Mouse (Mus musculus): ENCODE measurements around the gene Ets2. TPM values are rescaled to one million over a fixed set of nuclear protein-coding genes. Genes with fewer than 3 reads are reported as not detected.
"Not testable (repeated sequence)": the region's sequence is repeated elsewhere in the genome, so short reads cannot be mapped to it uniquely, and the experiment has no call there.

Gene Ets2
- polyA plus RNA-seq, 1 experiment from 2014 or later = 35.1 TPM

DNA sequence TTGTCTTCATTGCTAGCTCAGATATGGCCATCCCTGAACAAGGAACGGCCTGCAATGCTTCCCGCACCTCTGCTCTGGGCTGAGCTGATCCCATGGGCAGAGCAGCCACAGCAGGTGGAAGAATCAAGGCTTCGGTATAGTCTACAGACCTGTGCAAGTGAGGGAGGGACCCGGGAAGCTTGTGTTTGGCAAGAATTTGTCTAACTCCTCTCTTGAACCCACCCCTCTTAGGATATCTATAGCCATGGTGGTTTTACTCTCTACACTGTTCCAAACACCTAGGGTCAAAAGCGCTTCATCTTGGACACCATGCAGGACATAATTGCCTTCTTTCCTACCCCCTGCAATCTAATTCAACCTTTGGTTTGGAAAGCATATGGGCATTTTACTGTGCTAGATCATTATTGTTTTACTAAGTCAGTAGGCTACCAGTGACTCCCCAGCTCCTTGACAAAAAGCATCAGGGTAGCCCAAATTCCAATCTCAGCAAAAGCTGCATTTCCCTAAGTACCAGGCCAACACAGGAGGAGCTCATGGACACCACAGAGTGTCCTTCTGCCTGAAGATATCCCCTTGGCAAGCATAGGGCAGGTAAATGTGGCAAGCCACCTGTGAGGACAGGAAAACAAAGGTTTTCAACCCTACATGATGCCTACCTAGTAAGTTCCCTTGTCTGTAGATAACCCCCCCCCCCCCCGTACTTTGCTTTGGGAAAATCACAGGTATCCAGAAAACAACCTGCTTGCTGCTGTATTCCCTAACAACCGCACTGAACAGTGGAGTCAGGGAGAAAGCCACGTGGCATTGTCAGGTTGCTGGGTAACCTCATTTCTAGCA lies 57.5 kb downstream of the Ets2 start:
- DNase-seq (ENCODE audit: low spot score) = no peak
- H3K36me3 ChIP-seq (ENCODE audit: control insufficient read depth, insufficient read depth, low read length) = no peaks in the 10 kb centered on the region
- H3K9ac ChIP-seq (ENCODE audit: low read length) = no peak overlapping the region
- no peak for ATAC-seq (ENCODE audit: low FRiP score, low TSS enrichment)
- WGBS = 78% methylated on average over 8 of the region's 8 CpGs
- H3K4me1 ChIP-seq (replicated peaks; ENCODE audit: control insufficient read depth, insufficient read depth) = 0 out of 2 replicates have a peak, but pooled peaks cover 3% of the 10 kb centered on the region
- H3K9me3 ChIP-seq (ENCODE audit: control insufficient read depth, low read length) = no peaks in the 10 kb centered on the region
- TF ChIP-seq CTCF (IDR thresholded peaks at IDR 0.05; ENCODE audit: low read depth) (no peak), EP300 (optimal IDR thresholded peaks at IDR 0.05) (no peak)
- H3K4me2 ChIP-seq (replicated peaks; ENCODE audit: low read depth) = no peak overlapping the region
- no peaks in the 10 kb centered on the region for H3K27me3 ChIP-seq (ENCODE audit: control insufficient read depth, insufficient read depth, low read length)
- H3K4me3 ChIP-seq (ENCODE audit: low read depth, low read length) = no peak overlapping the region
- no peak overlapping the region for H3K27ac ChIP-seq (replicated peaks)

DNA sequence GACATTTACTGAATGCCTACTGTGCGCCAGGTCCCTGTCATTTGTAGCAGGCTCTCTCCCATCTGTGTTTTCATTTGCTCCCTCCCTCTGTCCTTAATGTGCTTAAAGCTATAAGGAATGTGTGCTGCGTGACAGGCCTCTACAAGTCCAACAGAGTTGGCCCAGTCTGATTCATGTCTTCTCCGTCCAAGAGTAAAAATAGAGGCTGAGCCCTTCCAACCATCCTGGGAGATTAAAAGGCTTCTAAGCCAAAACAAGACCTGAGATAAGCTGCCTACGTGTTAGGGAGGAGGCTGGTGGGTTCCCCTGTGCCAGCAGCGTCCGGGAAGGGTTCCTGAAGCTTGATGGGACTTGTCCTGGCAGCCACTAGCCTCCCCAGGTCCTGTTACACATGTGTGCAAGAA lies 58.1 kb downstream of the Ets2 start:
- H3K4me2 ChIP-seq (replicated peaks; ENCODE audit: low read depth) = no peak overlapping the region
- 40% methylated on average over 6 of the region's 6 CpGs for WGBS
- no peak for TF ChIP-seq EP300 (optimal IDR thresholded peaks at IDR 0.05)
- no peak for TF ChIP-seq CTCF (IDR thresholded peaks at IDR 0.05; ENCODE audit: low read depth)
- no peaks in the 10 kb centered on the region for H3K36me3 ChIP-seq (ENCODE audit: control insufficient read depth, insufficient read depth, low read length)
- H3K9me3 ChIP-seq (ENCODE audit: control insufficient read depth, low read length) = no peaks in the 10 kb centered on the region
- H3K27me3 ChIP-seq (ENCODE audit: control insufficient read depth, insufficient read depth, low read length) = no peaks in the 10 kb centered on the region
- no peak overlapping the region for H3K4me3 ChIP-seq (ENCODE audit: low read depth, low read length)
- peak; percentile 73; the same call in 1 of the 2 replicates for ATAC-seq (ENCODE audit: low FRiP score, low TSS enrichment)
- no peak overlapping the region for H3K9ac ChIP-seq (ENCODE audit: low read length)
- no peak for DNase-seq (ENCODE audit: low spot score)
- H3K4me1 ChIP-seq (replicated peaks; ENCODE audit: control insufficient read depth, insufficient read depth) = 0 out of 2 replicates have a peak, but pooled peaks cover 3% of the 10 kb centered on the region
- no peak overlapping the region for H3K27ac ChIP-seq (replicated peaks)

DNA sequence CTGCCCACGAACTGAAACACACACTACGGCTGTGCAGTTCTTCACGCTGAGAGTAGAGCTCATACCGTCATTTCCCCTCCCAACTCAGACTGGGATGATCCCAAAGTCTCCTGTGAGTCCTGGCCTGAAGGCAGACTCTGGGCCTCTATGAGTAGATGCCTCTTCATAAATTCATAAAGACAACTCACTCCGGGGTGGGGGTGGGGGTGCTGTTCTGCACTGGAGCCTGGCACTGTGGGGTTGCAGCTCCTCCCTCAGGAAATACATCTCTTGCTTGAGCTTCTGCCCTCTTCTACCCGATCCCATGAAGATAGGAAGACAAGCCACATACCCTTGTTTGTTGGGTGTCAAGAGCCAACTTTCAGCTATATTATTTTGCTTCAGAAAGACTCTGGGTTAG lies 59.9 kb downstream of the Ets2 start:
- WGBS = 64% methylated on average over 6 of the region's 6 CpGs
- Histone ChIP-seq H3K9ac (ENCODE audit: low read length) (no peak overlapping the region), H3K27me3 (ENCODE audit: control insufficient read depth, insufficient read depth, low read length) (no peaks in the 10 kb centered on the region), H3K9me3 (ENCODE audit: control insufficient read depth, low read length) (no peaks in the 10 kb centered on the region), H3K4me1 (replicated peaks; ENCODE audit: control insufficient read depth, insufficient read depth) (0 out of 2 replicates have a peak, but pooled peaks cover 3% of the 10 kb centered on the region), H3K27ac (replicated peaks) (0 out of 2 replicates have a peak overlapping the region, but pooled peaks have one; percentile 8), H3K36me3 (ENCODE audit: control insufficient read depth, insufficient read depth, low read length) (no peaks in the 10 kb centered on the region), H3K4me3 (ENCODE audit: low read depth, low read length) (no peak overlapping the region), H3K4me2 (replicated peaks; ENCODE audit: low read depth) (no peak overlapping the region)
- no peak for TF ChIP-seq EP300 (optimal IDR thresholded peaks at IDR 0.05)
- TF ChIP-seq CTCF (IDR thresholded peaks at IDR 0.05; ENCODE audit: low read depth) = no peak
- no peak for DNase-seq (ENCODE audit: low spot score)
- no peak for ATAC-seq (ENCODE audit: low FRiP score, low TSS enrichment)

DNA sequence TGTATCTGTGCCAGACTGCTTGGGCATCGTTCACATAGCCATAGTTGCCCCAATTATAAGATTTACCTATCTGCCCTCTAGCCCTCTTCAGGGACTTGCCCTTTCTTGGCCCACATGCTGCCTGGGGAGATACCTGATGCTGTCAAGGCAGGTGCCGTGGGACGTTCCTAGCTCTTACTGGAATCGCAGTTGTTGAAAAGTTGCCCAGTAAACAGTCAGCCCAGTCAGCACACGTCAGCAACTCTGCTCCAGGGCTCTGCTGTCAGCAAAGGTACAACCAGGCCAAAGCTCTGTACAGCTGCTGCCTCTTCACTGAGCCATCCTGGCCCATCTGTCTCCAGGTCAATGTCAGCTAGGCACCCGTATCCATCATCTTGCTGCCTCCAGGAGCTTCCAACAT lies 61.3 kb downstream of the Ets2 start:
- TF ChIP-seq EP300 (optimal IDR thresholded peaks at IDR 0.05) (no peak), CTCF (IDR thresholded peaks at IDR 0.05; ENCODE audit: low read depth) (no peak)
- H3K27ac ChIP-seq (replicated peaks) = no peak overlapping the region

DNA sequence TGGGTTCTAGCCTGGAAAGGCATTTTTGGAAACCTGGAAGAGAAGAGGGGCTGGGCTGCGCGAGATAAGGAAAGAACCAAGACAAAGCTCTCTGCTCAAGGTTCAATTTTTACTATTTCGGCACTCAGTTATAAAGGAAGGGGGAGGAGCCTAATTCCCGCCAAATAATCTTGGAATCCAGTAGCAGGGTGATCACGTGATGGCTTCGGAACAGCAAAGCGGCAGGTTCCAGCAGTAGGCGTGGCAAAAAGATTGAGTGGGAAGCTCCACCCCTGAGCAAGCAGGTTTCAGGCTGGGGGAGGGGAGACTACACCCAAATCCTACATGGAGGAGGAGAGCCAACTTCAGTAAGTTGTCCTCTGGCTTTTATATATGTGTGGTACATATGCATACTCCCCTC lies 62.2 kb downstream of the Ets2 start:
- 41% methylated on average over 8 of the region's 8 CpGs for WGBS
- ATAC-seq (ENCODE audit: low FRiP score, low TSS enrichment); H3K4me1 ChIP-seq (replicated peaks; ENCODE audit: control insufficient read depth, insufficient read depth); H3K9ac ChIP-seq (ENCODE audit: low read length); DNase-seq (ENCODE audit: low spot score); H3K27ac ChIP-seq (replicated peaks); H3K36me3 ChIP-seq (ENCODE audit: control insufficient read depth, insufficient read depth, low read length); H3K4me3 ChIP-seq (ENCODE audit: low read depth, low read length); H3K27me3 ChIP-seq (ENCODE audit: control insufficient read depth, insufficient read depth, low read length); H3K9me3 ChIP-seq (ENCODE audit: control insufficient read depth, low read length); H3K4me2 ChIP-seq (replicated peaks; ENCODE audit: low read depth): not testable (repeated sequence)

More for the DNA sequence above, 61.3 kb downstream of the Ets2 start:
- 56% methylated on average over 6 of the region's 6 CpGs for WGBS
- Histone ChIP-seq H3K4me3 (ENCODE audit: low read depth, low read length) (no peak overlapping the region), H3K36me3 (ENCODE audit: control insufficient read depth, insufficient read depth, low read length) (no peaks in the 10 kb centered on the region), H3K9me3 (ENCODE audit: control insufficient read depth, low read length) (no peaks in the 10 kb centered on the region), H3K27me3 (ENCODE audit: control insufficient read depth, insufficient read depth, low read length) (no peaks in the 10 kb centered on the region), H3K9ac (ENCODE audit: low read length) (no peak overlapping the region), H3K4me2 (replicated peaks; ENCODE audit: low read depth) (no peak overlapping the region), H3K4me1 (replicated peaks; ENCODE audit: control insufficient read depth, insufficient read depth) (peaks cover 3% of the 10 kb centered on the region; the same call in 1 of the 2 replicates)
- no peak for ATAC-seq (ENCODE audit: low FRiP score, low TSS enrichment)
- DNase-seq (ENCODE audit: low spot score) = no peak

DNA sequence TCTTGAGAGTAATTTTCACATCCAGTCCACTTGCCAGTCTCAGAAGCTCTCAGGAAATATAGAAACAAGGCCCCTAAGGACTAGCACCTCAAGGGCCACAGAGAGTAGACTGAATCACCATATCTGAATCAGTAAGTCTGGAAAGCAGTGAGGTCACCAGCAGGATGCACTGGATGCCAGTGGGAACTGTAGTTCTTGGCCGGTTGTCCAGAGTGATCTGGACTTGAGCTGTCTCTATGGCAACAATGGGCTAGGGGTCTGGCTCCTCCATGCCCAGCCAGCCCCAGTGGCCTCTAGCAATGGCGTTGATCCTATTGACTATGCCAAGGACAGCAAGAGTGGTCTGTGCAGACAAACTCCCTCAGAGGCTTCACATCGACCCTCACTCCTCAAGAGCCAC lies 64.3 kb downstream of the Ets2 start:
- Histone ChIP-seq H3K4me2 (replicated peaks; ENCODE audit: low read depth) (no peak overlapping the region), H3K36me3 (ENCODE audit: control insufficient read depth, insufficient read depth, low read length) (no peaks in the 10 kb centered on the region), H3K9ac (ENCODE audit: low read length) (no peak overlapping the region), H3K4me3 (ENCODE audit: low read depth, low read length) (no peak overlapping the region), H3K9me3 (ENCODE audit: control insufficient read depth, low read length) (no peaks in the 10 kb centered on the region), H3K4me1 (replicated peaks; ENCODE audit: control insufficient read depth, insufficient read depth) (peaks cover 5% of the 10 kb centered on the region), H3K27me3 (ENCODE audit: control insufficient read depth, insufficient read depth, low read length) (no peaks in the 10 kb centered on the region), H3K27ac (replicated peaks) (no peak overlapping the region)
- DNase-seq (ENCODE audit: low spot score) (no peak), ATAC-seq (ENCODE audit: low FRiP score, low TSS enrichment) (no peak)
- 78% methylated on average over 3 of the region's 3 CpGs for WGBS
- TF ChIP-seq EP300 (optimal IDR thresholded peaks at IDR 0.05) = no peak
- no peak for TF ChIP-seq CTCF (IDR thresholded peaks at IDR 0.05; ENCODE audit: low read depth)

Data from stomach, postnatal 0 days (tissue).